Mouse (Mus musculus) stomach, embryonic 16.5 days (tissue): ENCODE results near the gene Tspan11. TPM values are rescaled to one million over a fixed set of nuclear protein-coding genes. Genes with fewer than 3 reads are reported as not detected.

Experiments
- ATAC-seq: fragments of 200-750 bp; cut with Nextera tagmentation; 2 replicates; pipeline ENCODE4 v1.8.0; 2017; ENCODE audit warnings: moderate number of reproducible peaks, moderate TSS enrichment; ENCODE audit not compliant: insufficient read depth, low FRiP score
- H3K27ac ChIP-seq: fragments of 300-500 bp; sonication (generic); 2 replicates; pipeline ENCODE4 v1.5.1; 2014; ENCODE audit warnings: low read length
- H3K27me3 ChIP-seq: fragments of 300-500 bp; sonication (generic); 2 replicates; pipeline ENCODE4 v1.6.1; 2014; ENCODE audit warnings: low read length, control low read depth, mixed read lengths; ENCODE audit not compliant: control insufficient read depth, insufficient read depth
- H3K36me3 ChIP-seq: fragments of 300-500 bp; sonication (generic); 2 replicates; pipeline ENCODE4 v1.6.1; 2014; ENCODE audit warnings: low read length; ENCODE audit not compliant: control insufficient read depth, insufficient read depth
- H3K4me1 ChIP-seq: fragments of 300-500 bp; sonication (generic); 2 replicates; pipeline ENCODE4 v1.6.1; 2014; ENCODE audit warnings: low read length, control low read depth, mixed read lengths; ENCODE audit not compliant: control insufficient read depth, insufficient read depth
- H3K4me2 ChIP-seq: fragments of 300-500 bp; sonication (generic); 2 replicates; pipeline ENCODE4 v1.6.1; 2014; ENCODE audit warnings: low read depth, low read length, mixed read lengths
- H3K4me3 ChIP-seq: fragments of 300-500 bp; sonication (generic); replicated peaks from 2 replicates; pipeline ENCODE4 v1.5.1; 2014; ENCODE audit warnings: mild to moderate bottlenecking, low read length
- H3K9ac ChIP-seq: fragments of 300-500 bp; sonication (generic); 2 replicates; pipeline ENCODE4 v1.6.1; 2014; ENCODE audit warnings: low read length
- H3K9me3 ChIP-seq: fragments of 300-500 bp; sonication (generic); replicated peaks from 2 replicates; pipeline ENCODE4 v1.6.1; 2016; ENCODE audit warnings: low read length, control low read depth; ENCODE audit not compliant: control insufficient read depth
- whole genome bisulfite sequencing: fragments of 180-500 bp; shearing (Covaris S2); extraction: QIAGEN DNeasy Blood & Tissue Kit; methylation state at CpG from one replicate; pipeline ENCODE4 v1.1.7; 2014; 5-methylcytosine and 5-hydroxymethylcytosine counted together
- polyA plus RNA-seq: library from polyadenylated mRNA; unstranded; fragments of >200 nt; fragmentation: Nextera tagmentation; extraction: Ambion mirVana; gene quantifications from 2 replicates; pipeline ENCODE4 v1.2.1, GENCODE M21; 2015

The Tspan11 gene
- polyA plus RNA-seq, 1 experiment from 2014 or later = 4.1 TPM

- Histone ChIP-seq H3K36me3 (no peaks in the 10 kb centered on the region), H3K27me3 (no peaks in the 10 kb centered on the region), H3K9ac (no peak overlapping the region), H3K4me2 (no peak overlapping the region), H3K4me1 (no peaks in the 10 kb centered on the region), H3K4me3 (no peak overlapping the region), H3K9me3 (no peaks in the 10 kb centered on the region), H3K27ac (no peak overlapping the region)
- WGBS = 69% methylated on average over 3 of the region's 3 CpGs
- ATAC-seq = no peak
Observed at GRCm38 (mm10) chr6:127916993-127917392, 29.6 kb downstream of the Tspan11 start.

- H3K36me3 ChIP-seq = no peaks in the 10 kb centered on the region
- no peak overlapping the region for H3K9ac ChIP-seq
- H3K27me3 ChIP-seq = no peaks in the 10 kb centered on the region
- no peak overlapping the region for H3K4me2 ChIP-seq
- 69% methylated on average over 4 of the region's 4 CpGs for WGBS
- ATAC-seq = no peak
- no peak overlapping the region for H3K27ac ChIP-seq
- H3K4me3 ChIP-seq = no peak overlapping the region
- no peaks in the 10 kb centered on the region for H3K9me3 ChIP-seq
- H3K4me1 ChIP-seq = no peaks in the 10 kb centered on the region
Observed at GRCm38 (mm10) chr6:127917712-127918111, 30.3 kb downstream of the Tspan11 start.

DNA sequence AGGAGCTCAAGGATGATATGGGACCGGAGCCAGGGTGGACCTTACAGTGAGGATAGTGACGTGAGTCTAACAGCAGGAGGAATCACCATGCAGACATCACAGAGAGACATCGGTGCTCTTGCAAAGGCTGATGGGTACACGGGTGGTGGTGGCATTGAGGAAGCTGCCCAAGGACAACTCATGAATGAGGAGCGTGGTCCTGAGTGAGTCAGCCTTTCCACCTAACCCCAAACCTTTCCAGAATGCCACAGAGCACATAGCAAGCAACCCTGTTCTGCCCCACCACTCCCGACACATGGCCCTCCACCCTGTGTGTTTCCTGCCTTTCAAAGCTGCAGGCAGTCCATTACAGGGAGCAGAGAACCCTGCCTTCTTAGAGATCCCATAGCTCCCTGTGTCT lies 32.1 kb downstream of the Tspan11 start:
- no peak overlapping the region for H3K27ac ChIP-seq
- H3K4me2 ChIP-seq = no peak overlapping the region
- no peak overlapping the region for H3K4me3 ChIP-seq
- H3K9me3 ChIP-seq = no peaks in the 10 kb centered on the region
- no peaks in the 10 kb centered on the region for H3K27me3 ChIP-seq
- no peaks in the 10 kb centered on the region for H3K36me3 ChIP-seq
- 80% methylated on average over 6 of the region's 6 CpGs for WGBS
- no peak overlapping the region for H3K9ac ChIP-seq
- ATAC-seq = no peak
- H3K4me1 ChIP-seq = no peaks in the 10 kb centered on the region

GRCm38 (mm10) chr6:127920652-127921051 lies 33.3 kb downstream of the Tspan11 start:
- H3K9ac ChIP-seq = no peak overlapping the region
- no peak overlapping the region for H3K4me3 ChIP-seq
- H3K27ac ChIP-seq = no peak overlapping the region
- no peak for ATAC-seq
- no peak overlapping the region for H3K4me2 ChIP-seq
- no peaks in the 10 kb centered on the region for H3K9me3 ChIP-seq
- no peaks in the 10 kb centered on the region for H3K36me3 ChIP-seq
- no peaks in the 10 kb centered on the region for H3K27me3 ChIP-seq
- H3K4me1 ChIP-seq = no peaks in the 10 kb centered on the region
- 9% methylated on average over 8 of the region's 8 CpGs for WGBS

- 55% methylated on average over 9 of the region's 9 CpGs for WGBS
- Histone ChIP-seq H3K9ac (no peak overlapping the region), H3K9me3 (no peaks in the 10 kb centered on the region), H3K4me2 (no peak overlapping the region), H3K27me3 (no peaks in the 10 kb centered on the region), H3K4me1 (no peaks in the 10 kb centered on the region), H3K36me3 (no peaks in the 10 kb centered on the region), H3K27ac (no peak overlapping the region), H3K4me3 (no peak overlapping the region)
- no peak for ATAC-seq
Observed at GRCm38 (mm10) chr6:127921996-127922395, 34.6 kb downstream of the Tspan11 start.

DNA sequence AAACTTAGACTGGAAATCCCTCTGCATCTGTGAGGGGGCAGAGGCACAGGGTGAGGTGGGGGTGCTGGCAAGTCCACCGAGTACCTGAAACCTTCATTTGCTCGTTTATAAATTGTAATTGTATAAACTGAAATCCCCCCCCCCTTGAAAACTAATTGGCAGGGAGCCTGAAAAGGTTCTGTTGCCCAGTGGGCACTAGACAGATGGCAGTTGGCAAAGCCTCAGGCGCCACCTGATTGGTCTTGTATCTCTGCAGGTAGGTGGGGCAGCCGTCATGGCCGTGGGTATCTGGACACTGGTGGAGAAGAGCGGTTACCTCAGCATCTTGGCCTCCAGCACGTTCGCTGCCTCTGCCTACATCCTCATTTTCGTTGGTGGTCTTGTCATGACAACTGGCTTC lies 35.9 kb downstream of the Tspan11 start:
- H3K9ac ChIP-seq = no peak overlapping the region
- no peaks in the 10 kb centered on the region for H3K36me3 ChIP-seq
- no peaks in the 10 kb centered on the region for H3K27me3 ChIP-seq
- no peaks in the 10 kb centered on the region for H3K9me3 ChIP-seq
- no peak overlapping the region for H3K4me2 ChIP-seq
- ATAC-seq = no peak
- no peak overlapping the region for H3K4me3 ChIP-seq
- no peak overlapping the region for H3K27ac ChIP-seq
- 85% methylated on average over 9 of the region's 9 CpGs for WGBS
- H3K4me1 ChIP-seq = no peaks in the 10 kb centered on the region

DNA sequence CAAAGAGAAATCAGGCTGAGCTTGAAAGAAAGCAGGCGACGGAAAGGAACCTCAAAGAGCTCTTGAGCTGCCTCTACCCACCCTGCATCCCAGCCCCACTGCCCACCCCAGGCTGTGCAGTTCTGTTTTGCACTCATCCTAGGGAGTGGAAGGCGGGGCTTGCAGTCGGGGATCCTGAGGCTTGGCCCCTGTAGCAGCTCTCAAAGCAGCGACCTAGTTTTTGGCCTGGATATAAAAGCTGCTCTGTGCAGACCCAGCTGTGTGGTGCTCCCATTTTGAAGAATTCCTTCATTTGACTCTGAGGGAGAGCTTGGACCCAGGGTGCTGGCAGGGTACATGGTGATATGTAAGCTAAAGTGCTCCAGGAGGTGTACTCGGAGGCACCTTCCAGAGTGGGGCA lies 37.4 kb downstream of the Tspan11 start:
- Histone ChIP-seq H3K4me1 (no peaks in the 10 kb centered on the region), H3K4me3 (no peak overlapping the region), H3K9me3 (no peaks in the 10 kb centered on the region), H3K9ac (no peak overlapping the region), H3K27ac (no peak overlapping the region), H3K27me3 (no peaks in the 10 kb centered on the region), H3K36me3 (no peaks in the 10 kb centered on the region), H3K4me2 (no peak overlapping the region)
- ATAC-seq = no peak
- 57% methylated on average over 6 of the region's 6 CpGs for WGBS

DNA sequence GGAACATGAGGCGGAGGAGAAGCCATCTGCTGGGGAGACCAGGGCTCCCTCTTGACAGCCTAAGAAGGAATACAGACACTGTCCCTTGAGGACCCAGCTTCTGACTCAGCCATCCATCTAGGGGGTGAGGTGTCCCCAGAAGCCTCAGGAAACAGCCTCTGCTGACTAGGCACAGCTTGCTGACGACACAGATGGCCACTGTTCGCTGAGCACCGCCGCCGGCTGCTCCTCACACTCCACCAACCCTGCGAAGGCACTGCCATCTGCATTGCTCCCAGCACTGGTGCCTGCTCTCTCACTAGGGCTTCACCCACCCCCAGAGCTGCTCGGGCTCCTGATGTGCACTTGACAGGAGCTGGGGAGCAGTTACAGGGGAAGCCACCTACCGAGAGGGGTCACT lies 38.5 kb downstream of the Tspan11 start:
- ATAC-seq = no peak
- Histone ChIP-seq H3K27ac (no peak overlapping the region), H3K4me3 (no peak overlapping the region), H3K27me3 (no peaks in the 10 kb centered on the region), H3K36me3 (no peaks in the 10 kb centered on the region), H3K9me3 (no peaks in the 10 kb centered on the region), H3K4me1 (no peaks in the 10 kb centered on the region), H3K4me2 (no peak overlapping the region), H3K9ac (no peak overlapping the region)
- WGBS = 61% methylated on average over 9 of the region's 9 CpGs

GRCm38 (mm10) chr6:127928682-127929081 lies 41.3 kb downstream of the Tspan11 start:
- no peak overlapping the region for H3K4me3 ChIP-seq
- H3K27me3 ChIP-seq = no peaks in the 10 kb centered on the region
- 81% methylated on average over 5 of the region's 5 CpGs for WGBS
- H3K4me2 ChIP-seq = no peak overlapping the region
- no peaks in the 10 kb centered on the region for H3K36me3 ChIP-seq
- H3K27ac ChIP-seq = no peak overlapping the region
- no peak overlapping the region for H3K9ac ChIP-seq
- peaks cover 6% of the 10 kb centered on the region; the same call in 1 of the 2 replicates for H3K4me1 ChIP-seq
- no peak for ATAC-seq
- H3K9me3 ChIP-seq = no peaks in the 10 kb centered on the region

- Histone ChIP-seq H3K4me1 (peaks cover 6% of the 10 kb centered on the region; the same call in 1 of the 2 replicates), H3K36me3 (no peaks in the 10 kb centered on the region), H3K4me3 (no peak overlapping the region), H3K9me3 (no peaks in the 10 kb centered on the region), H3K27ac (no peak overlapping the region), H3K27me3 (no peaks in the 10 kb centered on the region), H3K4me2 (no peak overlapping the region), H3K9ac (no peak overlapping the region)
- peak; percentile 37; the same call in 1 of the 2 replicates for ATAC-seq
- WGBS = 31% methylated on average over 5 of the region's 5 CpGs
Observed at GRCm38 (mm10) chr6:127932697-127933096, 45.3 kb downstream of the Tspan11 start.
